Mouse (Mus musculus) hindbrain, embryonic 12.5 days (tissue): ENCODE results near the gene Eva1c. TPM values are rescaled to one million over a fixed set of nuclear protein-coding genes. Genes with fewer than 3 reads are reported as not detected.
A peak's percentile ranks its signal among the peaks of the same experiment; 100 is the strongest.

ENCODE experiments used
- ATAC-seq: fragments of 200-750 bp; cut with Nextera tagmentation; 2 replicates; pipeline ENCODE4 v1.8.0; 2017; ENCODE audit warnings: moderate TSS enrichment; ENCODE audit not compliant: low FRiP score
- H3K27ac ChIP-seq: fragments of 300-500 bp; sonication (generic); 2 replicates; pipeline ENCODE4 v1.5.1; 2016; ENCODE audit warnings: mild to moderate bottlenecking
- H3K27me3 ChIP-seq: fragments of 300-500 bp; sonication (generic); 2 replicates; pipeline ENCODE4 v1.6.1; 2016; ENCODE audit warnings: mild to moderate bottlenecking
- H3K36me3 ChIP-seq: fragments of 300-500 bp; sonication (generic); 2 replicates; pipeline ENCODE4 v1.6.1; 2016; ENCODE audit warnings: mild to moderate bottlenecking
- H3K4me1 ChIP-seq: fragments of 300-500 bp; sonication (generic); 2 replicates; pipeline ENCODE4 v1.6.1; 2016
- H3K4me2 ChIP-seq: fragments of 300-500 bp; sonication (generic); replicated peaks from 2 replicates; pipeline ENCODE4 v1.6.1; 2016; ENCODE audit warnings: mild to moderate bottlenecking
- H3K4me3 ChIP-seq: fragments of 300-500 bp; sonication (generic); 2 replicates; pipeline ENCODE4 v1.5.1; 2016; ENCODE audit warnings: mild to moderate bottlenecking
- H3K9ac ChIP-seq: fragments of 300-500 bp; sonication (generic); 2 replicates; pipeline ENCODE4 v1.6.1; 2016; ENCODE audit warnings: mild to moderate bottlenecking, moderate library complexity
- H3K9me3 ChIP-seq: fragments of 300-500 bp; sonication (generic); replicated peaks from 2 replicates; pipeline ENCODE4 v1.6.1; 2016; ENCODE audit warnings: mild to moderate bottlenecking
- WGBS: fragments of 180-500 bp; shearing (Covaris S2); methylation state at CpG from one replicate; pipeline ENCODE4 v1.1.7; 2016; 5-methylcytosine and 5-hydroxymethylcytosine counted together
- polyA plus RNA-seq: library from polyadenylated mRNA; unstranded; fragments of >200 nt; fragmentation: Nextera tagmentation; extraction: Ambion mirVana; gene quantifications from 2 replicates; pipeline ENCODE4 v1.2.1, GENCODE M21; 2016

Eva1c gene
- polyA plus RNA-seq, 1 experiment from 2014 or later: 2.7 TPM

DNA sequence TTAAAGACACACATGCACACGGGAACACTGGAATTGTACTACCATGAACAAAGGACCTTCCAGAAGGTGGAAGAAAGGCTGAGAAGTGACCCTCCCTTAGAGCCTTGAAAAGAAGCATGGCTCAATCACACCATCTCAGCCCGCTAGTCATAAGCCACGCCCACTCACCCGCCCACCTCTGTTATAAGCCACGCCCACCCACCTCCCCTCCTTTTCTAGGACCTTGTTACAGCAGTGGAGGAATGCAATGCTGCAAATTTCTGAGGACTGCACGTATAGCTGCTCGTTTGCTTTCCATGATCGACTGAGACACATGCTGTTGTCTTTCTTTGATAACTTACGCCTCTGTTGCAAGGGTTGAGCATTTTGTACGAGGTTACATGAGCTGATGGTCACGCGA, 22.7 kb downstream of the Eva1c start:
- ATAC-seq: 0 out of 2 replicates have a peak, but pooled peaks have one; percentile 6
- Histone ChIP-seq H3K9ac (no peak overlapping the region), H3K27me3 (peaks cover 4% of the 10 kb centered on the region; the same call in 1 of the 2 replicates), H3K36me3 (no peaks in the 10 kb centered on the region), H3K9me3 (no peaks in the 10 kb centered on the region), H3K27ac (no peak overlapping the region), H3K4me3 (no peak overlapping the region), H3K4me1 (peaks cover 11% of the 10 kb centered on the region), H3K4me2 (no peak overlapping the region)
- WGBS: 47% methylated on average over 12 of the region's 12 CpGs

- no peak for ATAC-seq
- WGBS: 65% methylated on average over 7 of the region's 7 CpGs
- Histone ChIP-seq H3K4me3 (no peak overlapping the region), H3K27ac (no peak overlapping the region), H3K36me3 (no peaks in the 10 kb centered on the region), H3K9ac (no peak overlapping the region), H3K4me2 (no peak overlapping the region), H3K4me1 (peaks cover 2% of the 10 kb centered on the region; the same call in 1 of the 2 replicates), H3K9me3 (no peaks in the 10 kb centered on the region), H3K27me3 (peaks cover 4% of the 10 kb centered on the region; the same call in 1 of the 2 replicates)
These were observed 24.4 kb downstream of the Eva1c start for GRCm38 (mm10) chr16:90850881-90851280.

- Histone ChIP-seq H3K4me1 (peaks cover 2% of the 10 kb centered on the region; the same call in 1 of the 2 replicates), H3K36me3 (no peaks in the 10 kb centered on the region), H3K4me3 (no peak overlapping the region), H3K27me3 (peaks cover 4% of the 10 kb centered on the region; the same call in 1 of the 2 replicates), H3K27ac (no peak overlapping the region), H3K4me2 (no peak overlapping the region), H3K9ac (no peak overlapping the region), H3K9me3 (no peaks in the 10 kb centered on the region)
- no peak for ATAC-seq
- 58% methylated on average over 11 of the region's 11 CpGs for WGBS
These were observed 25.3 kb downstream of the Eva1c start for GRCm38 (mm10) chr16:90851621-90852334.

DNA sequence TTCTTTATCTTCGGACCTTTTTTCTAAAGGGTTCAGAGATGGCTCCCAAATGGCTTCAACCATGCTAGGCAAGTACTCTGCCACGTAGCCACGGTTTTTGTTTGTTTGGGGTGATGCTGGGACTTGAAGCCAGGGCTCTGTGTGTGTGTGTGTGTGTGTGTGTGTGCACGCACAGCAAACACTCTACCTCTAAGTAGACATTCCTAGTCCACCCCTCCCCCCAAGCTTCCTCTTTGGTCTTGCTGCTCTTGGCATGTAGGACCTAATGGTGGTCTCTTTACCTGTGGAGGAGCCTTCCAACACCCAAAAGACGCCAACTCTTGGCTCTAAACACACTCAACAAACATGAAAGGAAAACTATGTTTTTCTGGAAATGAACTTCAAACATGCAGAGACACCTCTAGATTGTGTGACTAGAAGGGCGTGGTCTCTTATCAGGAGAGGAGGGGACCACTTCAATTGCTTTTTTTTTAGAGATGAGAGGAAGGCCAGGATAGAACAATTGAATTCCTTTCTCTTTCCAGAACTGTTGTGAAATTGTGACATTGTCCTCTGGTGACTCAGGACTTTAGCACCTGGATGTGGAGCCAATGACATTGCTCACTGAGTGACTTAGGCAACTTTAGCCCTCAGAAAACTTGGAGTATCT, 30.2 kb downstream of the Eva1c start:
- no peak overlapping the region for H3K4me2 ChIP-seq
- no peak overlapping the region for H3K9ac ChIP-seq
- ATAC-seq: no peak
- H3K27ac ChIP-seq: no peak overlapping the region
- no peaks in the 10 kb centered on the region for H3K9me3 ChIP-seq
- 92% methylated on average over 6 of the region's 6 CpGs for WGBS
- H3K4me1 ChIP-seq: no peaks in the 10 kb centered on the region
- no peaks in the 10 kb centered on the region for H3K27me3 ChIP-seq
- H3K36me3 ChIP-seq: no peaks in the 10 kb centered on the region
- H3K4me3 ChIP-seq: no peak overlapping the region

GRCm38 (mm10) chr16:90858206-90858605, 31.7 kb downstream of the Eva1c start:
- Histone ChIP-seq H3K36me3 (no peaks in the 10 kb centered on the region), H3K27me3 (no peaks in the 10 kb centered on the region; the same call in 1 of the 2 replicates), H3K4me1 (no peaks in the 10 kb centered on the region), H3K4me3 (no peak overlapping the region), H3K27ac (no peak overlapping the region), H3K9me3 (no peaks in the 10 kb centered on the region), H3K4me2 (no peak overlapping the region), H3K9ac (no peak overlapping the region)
- no peak for ATAC-seq
- WGBS: 88% methylated on average over 4 of the region's 4 CpGs

GRCm38 (mm10) chr16:90863036-90863435, 36.5 kb downstream of the Eva1c start:
- no peak for ATAC-seq
- H3K27me3 ChIP-seq: no peaks in the 10 kb centered on the region; the same call in 1 of the 2 replicates
- peaks cover 4% of the 10 kb centered on the region; the same call in 1 of the 2 replicates for H3K4me1 ChIP-seq
- H3K27ac ChIP-seq: no peak overlapping the region
- no peak overlapping the region for H3K9ac ChIP-seq
- WGBS: 81% methylated on average over 3 of the region's 3 CpGs
- no peaks in the 10 kb centered on the region for H3K36me3 ChIP-seq
- no peaks in the 10 kb centered on the region for H3K9me3 ChIP-seq
- no peak overlapping the region for H3K4me3 ChIP-seq
- H3K4me2 ChIP-seq: no peak overlapping the region

GRCm38 (mm10) chr16:90863468-90864046, 37.0 kb downstream of the Eva1c start:
- 88% methylated on average over 10 of the region's 10 CpGs for WGBS
- Histone ChIP-seq H3K9ac (no peak overlapping the region), H3K4me2 (no peak overlapping the region), H3K27me3 (no peaks in the 10 kb centered on the region; the same call in 1 of the 2 replicates), H3K4me3 (no peak overlapping the region), H3K9me3 (no peaks in the 10 kb centered on the region), H3K27ac (no peak overlapping the region), H3K36me3 (no peaks in the 10 kb centered on the region), H3K4me1 (peaks cover 6% of the 10 kb centered on the region; the same call in 1 of the 2 replicates)
- no peak for ATAC-seq

DNA sequence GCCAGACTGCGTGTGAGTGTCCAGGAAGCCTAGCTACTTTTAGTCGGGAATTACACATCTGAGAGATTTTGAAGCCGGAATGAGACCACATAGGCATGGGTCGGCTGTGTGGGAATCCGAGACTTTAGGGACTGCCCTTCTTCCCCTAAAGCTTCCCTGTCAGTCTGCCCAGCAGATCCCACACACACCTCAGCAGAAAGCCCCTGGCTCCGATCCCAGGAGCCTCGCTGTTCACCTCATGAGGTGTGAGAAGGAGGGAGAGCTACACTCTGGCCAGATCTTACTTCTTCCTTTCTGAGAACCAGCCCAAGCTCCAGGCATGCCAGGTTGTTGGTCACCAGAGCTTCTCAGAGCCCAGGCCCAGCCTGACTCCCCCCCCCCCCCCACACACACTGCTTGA, 38.2 kb downstream of the Eva1c start:
- H3K9ac ChIP-seq: no peak overlapping the region
- peaks cover 6% of the 10 kb centered on the region; the same call in 1 of the 2 replicates for H3K4me1 ChIP-seq
- WGBS: 70% methylated on average over 7 of the region's 7 CpGs
- no peaks in the 10 kb centered on the region; the same call in 1 of the 2 replicates for H3K27me3 ChIP-seq
- no peak overlapping the region for H3K4me2 ChIP-seq
- H3K27ac ChIP-seq: no peak overlapping the region
- no peaks in the 10 kb centered on the region for H3K36me3 ChIP-seq
- no peaks in the 10 kb centered on the region for H3K9me3 ChIP-seq
- no peak overlapping the region for H3K4me3 ChIP-seq
- no peak for ATAC-seq

GRCm38 (mm10) chr16:90865652-90866051, 39.1 kb downstream of the Eva1c start:
- Histone ChIP-seq H3K27ac (no peak overlapping the region), H3K36me3 (no peaks in the 10 kb centered on the region), H3K4me3 (no peak overlapping the region), H3K9me3 (no peaks in the 10 kb centered on the region), H3K9ac (no peak overlapping the region), H3K4me2 (no peak overlapping the region), H3K4me1 (peaks cover 6% of the 10 kb centered on the region; the same call in 1 of the 2 replicates), H3K27me3 (no peaks in the 10 kb centered on the region; the same call in 1 of the 2 replicates)
- WGBS: 56% methylated on average over 9 of the region's 9 CpGs
- ATAC-seq: no peak

DNA sequence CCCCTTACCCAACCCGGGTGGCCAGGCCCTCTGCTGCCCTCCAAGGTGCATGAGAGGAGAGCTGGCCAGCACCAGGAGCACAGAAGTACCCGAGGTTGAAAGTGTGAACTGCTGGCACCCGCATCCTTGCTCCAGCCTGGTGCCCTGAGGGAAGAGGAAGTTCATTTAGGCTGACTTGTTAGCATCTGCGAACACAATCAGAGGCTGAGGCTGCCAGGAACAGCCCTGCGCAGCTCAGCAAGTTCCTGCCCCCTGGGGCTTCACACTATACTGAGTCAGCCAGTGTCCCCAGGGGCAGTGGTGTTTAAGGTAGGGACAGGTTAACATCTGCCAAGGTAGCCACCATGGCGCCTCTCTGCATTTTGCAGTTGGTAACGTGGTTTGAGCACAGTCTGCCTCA, 41.6 kb downstream of the Eva1c start:
- WGBS: 23% methylated on average over 7 of the region's 7 CpGs

GRCm38 (mm10) chr16:90869361-90869760, 42.8 kb downstream of the Eva1c start:
- H3K4me1 ChIP-seq: peaks cover 13% of the 10 kb centered on the region; the same call in 1 of the 2 replicates
- H3K4me3 ChIP-seq: no peak overlapping the region
- no peak overlapping the region for H3K4me2 ChIP-seq
- no peak overlapping the region for H3K27ac ChIP-seq
- H3K36me3 ChIP-seq: no peaks in the 10 kb centered on the region
- no peaks in the 10 kb centered on the region for H3K9me3 ChIP-seq
- H3K9ac ChIP-seq: no peak overlapping the region
- no peak for ATAC-seq
- H3K27me3 ChIP-seq: no peaks in the 10 kb centered on the region
- 90% methylated on average over 4 of the region's 4 CpGs for WGBS

More for the DNA sequence above, 41.6 kb downstream of the Eva1c start:
- Histone ChIP-seq H3K4me2 (no peak overlapping the region), H3K4me3 (no peak overlapping the region), H3K27me3 (no peaks in the 10 kb centered on the region), H3K4me1 (peaks cover 13% of the 10 kb centered on the region; the same call in 1 of the 2 replicates), H3K36me3 (no peaks in the 10 kb centered on the region), H3K9ac (no peak overlapping the region), H3K9me3 (no peaks in the 10 kb centered on the region), H3K27ac (no peak overlapping the region)
- ATAC-seq: 0 out of 2 replicates have a peak, but pooled peaks have one; percentile 19

DNA sequence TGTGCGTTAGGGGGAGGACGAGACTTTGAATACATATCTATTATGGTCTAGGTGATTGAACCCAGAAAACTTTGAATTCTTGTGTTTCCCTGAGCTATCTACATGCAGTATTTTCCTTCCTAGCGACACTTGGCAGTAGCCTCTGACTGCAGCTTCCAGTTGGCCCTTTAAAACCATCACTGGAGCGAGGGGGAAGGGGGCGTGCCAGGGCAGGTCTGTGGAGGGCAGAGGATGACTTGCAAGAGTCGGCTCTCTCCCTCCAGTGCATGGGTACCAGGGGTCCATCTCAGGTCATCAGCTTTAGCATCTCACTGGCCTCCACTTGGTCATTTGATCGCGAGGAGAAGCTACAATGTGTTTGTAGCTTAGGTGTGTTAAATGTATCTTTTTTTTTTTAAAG, 46.4 kb downstream of the Eva1c start:
- WGBS: 61% methylated on average over 8 of the region's 8 CpGs
- H3K4me3 ChIP-seq: no peak overlapping the region
- ATAC-seq: no peak
- peaks cover 10% of the 10 kb centered on the region; the same call in 1 of the 2 replicates for H3K4me1 ChIP-seq
- H3K27me3 ChIP-seq: no peaks in the 10 kb centered on the region
- H3K9ac ChIP-seq: no peak overlapping the region
- no peak overlapping the region for H3K27ac ChIP-seq
- no peaks in the 10 kb centered on the region for H3K36me3 ChIP-seq
- no peak overlapping the region for H3K4me2 ChIP-seq
- no peaks in the 10 kb centered on the region for H3K9me3 ChIP-seq
